Mouse (Mus musculus): Measurements from ENCODE around the gene Prcp.

GRCm38 (mm10) chr7:92836447-92836846 lies 37.8 kb upstream of the Prcp start:
- TF ChIP-seq POLR2A (IDR thresholded peaks at IDR 0.05; ENCODE audit: low read depth, low read length), result no peak
- TF ChIP-seq CTCF (IDR thresholded peaks at IDR 0.05; ENCODE audit: extremely low read depth, insufficient read depth, insufficient read length, insufficient replicate concordance), result no peak
